Mouse (Mus musculus) CH12.LX (cell line): ENCODE data around the gene Ugt1a6b.

Source experiments
- CTCF ChIP-seq, 2 experiments: IDR thresholded peaks in 1 of 2; conservative IDR thresholded peaks in 1 of 2; 2 replicates each; pipeline ENCODE4 v1.5.1; 2011 to 2012; ENCODE audit warnings: low read depth in 2 of 2, low read length in 2 of 2, improper control_type of control experiment in 1 of 2, inconsistent platforms in 1 of 2, mild to moderate bottlenecking in 1 of 2, moderate library complexity in 1 of 2
- EP300 ChIP-seq: IDR thresholded peaks from 2 replicates; pipeline ENCODE4 v1.6.1; 2011; ENCODE audit warnings: low read length, improper control_type of control experiment
- POLR2A ChIP-seq: IDR thresholded peaks from 2 replicates; pipeline ENCODE4 v1.6.1; 2011; ENCODE audit warnings: low read depth, mild to moderate bottlenecking, improper control_type of control experiment, low read length
- UBTF ChIP-seq: IDR thresholded peaks from 2 replicates; pipeline ENCODE4 v1.6.1; 2012; ENCODE audit warnings: low read depth, mild to moderate bottlenecking, inconsistent platforms, low read length, improper control_type of control experiment, moderate library complexity

GRCm38 (mm10) chr1:88260604-88261377 is 157.7 kb downstream of the Ugt1a6b start:
- TF ChIP-seq UBTF (no peak), CTCF (conservative IDR thresholded peaks at IDR 0.05 in 1 of 2, IDR thresholded peaks at IDR 0.05 in 1 of 2; ENCODE audit: low read depth in 2 of 2, low read length in 2 of 2) (no peak), POLR2A (peak; percentile 3; the same call in 1 of the 2 replicates), EP300 (no peak)
